Mouse (Mus musculus) CH12.LX (cell line): Measurements from ENCODE around the gene Kiz. TPM values are rescaled to one million over a fixed set of nuclear protein-coding genes. Genes with fewer than 3 reads are reported as not detected.

Source experiments
- DNase-seq: peaks from one replicate; pipeline ENCODE4 v3.0.0-alpha.2; 2013; ENCODE audit errors: extremely low read depth
- H3K27ac ChIP-seq: 2 replicates; pipeline ENCODE4 v1.5.1; 2012; ENCODE audit warnings: low read depth, mild to moderate bottlenecking, control low read depth, moderate library complexity; ENCODE audit not compliant: insufficient read depth
- H3K27me3 ChIP-seq: replicated peaks from 2 replicates; pipeline ENCODE3; 2012; ENCODE audit warnings: inconsistent platforms
- H3K36me3 ChIP-seq, 2 experiments: replicated peaks in 1 of 2; 2 replicates each; pipeline versions ENCODE3 to v1.6.1; 2012; ENCODE audit warnings: inconsistent platforms in 1 of 2, low read length in 1 of 2, mild to moderate bottlenecking in 1 of 2, mixed read lengths in 1 of 2, moderate library complexity in 1 of 2; ENCODE audit not compliant: control insufficient read depth in 1 of 2, insufficient read depth in 1 of 2
- H3K4me1 ChIP-seq, 2 experiments: 2 replicates each; pipeline ENCODE4 v1.6.1; 2012; ENCODE audit warnings: inconsistent platforms in 1 of 2, moderate library complexity in 1 of 2; ENCODE audit not compliant: insufficient read depth in 2 of 2, control insufficient read depth in 1 of 2
- H3K4me2 ChIP-seq: 2 replicates; pipeline ENCODE4 v1.6.1; 2012; ENCODE audit warnings: low read depth, mild to moderate bottlenecking, control low read depth; ENCODE audit not compliant: poor library complexity, insufficient read depth, severe bottlenecking
- H3K4me3 ChIP-seq, 3 experiments: fragments of 150-350 bp in 1 of 3; sonication (generic) in 1 of 3; replicated peaks in 1 of 3; 2 replicates each; pipeline versions ENCODE3 to v1.5.1; 2011 to 2012; ENCODE audit warnings: low read depth in 2 of 3, low read length in 2 of 3, mild to moderate bottlenecking in 2 of 3, moderate library complexity in 2 of 3, control low read depth in 1 of 3, improper control_type of control experiment in 1 of 3, inconsistent platforms in 1 of 3, mixed read lengths in 1 of 3; ENCODE audit not compliant: poor library complexity in 1 of 3
- H3K79me2 ChIP-seq: replicated peaks from 2 replicates; pipeline ENCODE4 v1.6.1; 2012; ENCODE audit warnings: mild to moderate bottlenecking, moderate library complexity; ENCODE audit not compliant: control insufficient read depth, poor library complexity, insufficient read depth, severe bottlenecking; ENCODE audit errors: extremely low read depth
- H3K9ac ChIP-seq: 2 replicates; pipeline ENCODE4 v1.6.1; 2012; ENCODE audit warnings: low read depth, mild to moderate bottlenecking, control low read depth, moderate library complexity; ENCODE audit not compliant: insufficient read depth
- H3K9me3 ChIP-seq: replicated peaks from 2 replicates; pipeline ENCODE3; 2012; ENCODE audit warnings: low read length, inconsistent platforms, mixed read lengths
- BHLHE40 ChIP-seq: IDR thresholded peaks from 2 replicates; pipeline ENCODE4 v1.6.1; 2011; ENCODE audit warnings: mild to moderate bottlenecking, low read depth, low read length, improper control_type of control experiment
- CHD1 ChIP-seq: IDR thresholded peaks from 2 replicates; pipeline ENCODE4 v1.6.1; 2012; ENCODE audit warnings: low read depth, low read length, improper control_type of control experiment, inconsistent platforms
- CHD2 ChIP-seq: IDR thresholded peaks from 2 replicates; pipeline ENCODE4 v1.6.1; 2011; ENCODE audit warnings: low read length, improper control_type of control experiment
- CTCF ChIP-seq, 2 experiments: IDR thresholded peaks in 1 of 2; conservative IDR thresholded peaks in 1 of 2; 2 replicates each; pipeline ENCODE4 v1.5.1; 2011 to 2012; ENCODE audit warnings: low read depth in 2 of 2, low read length in 2 of 2, improper control_type of control experiment in 1 of 2, inconsistent platforms in 1 of 2, mild to moderate bottlenecking in 1 of 2, moderate library complexity in 1 of 2
- E2F4 ChIP-seq: IDR thresholded peaks from 2 replicates; pipeline ENCODE4 v1.6.1; 2011; ENCODE audit warnings: low read depth, low read length, improper control_type of control experiment; ENCODE audit not compliant: insufficient replicate concordance
- ELF1 ChIP-seq: IDR thresholded peaks from 2 replicates; pipeline ENCODE4 v1.6.1; 2014; ENCODE audit warnings: low read depth, mild to moderate bottlenecking, inconsistent platforms, low read length, improper control_type of control experiment
- EP300 ChIP-seq: IDR thresholded peaks from 2 replicates; pipeline ENCODE4 v1.6.1; 2011; ENCODE audit warnings: low read length, improper control_type of control experiment
- HCFC1 ChIP-seq: IDR thresholded peaks from 2 replicates; pipeline ENCODE4 v1.6.1; 2012; ENCODE audit warnings: low read depth, mild to moderate bottlenecking, inconsistent platforms, low read length, improper control_type of control experiment
- JUN ChIP-seq: IDR thresholded peaks from 2 replicates; pipeline ENCODE4 v1.6.1; 2011; ENCODE audit warnings: low read depth, mild to moderate bottlenecking, low read length, improper control_type of control experiment, moderate library complexity; ENCODE audit not compliant: insufficient read depth
- KAT2A ChIP-seq: IDR thresholded peaks from 2 replicates; pipeline ENCODE4 v1.6.1; 2012; ENCODE audit warnings: low read length, improper control_type of control experiment, inconsistent platforms; ENCODE audit not compliant: insufficient replicate concordance
- MAX ChIP-seq: IDR thresholded peaks from 2 replicates; pipeline ENCODE4 v1.6.1; 2011; ENCODE audit warnings: low read length, improper control_type of control experiment
- MEF2A ChIP-seq: IDR thresholded peaks from 2 replicates; pipeline ENCODE4 v1.6.1; 2014; ENCODE audit warnings: low read depth, mild to moderate bottlenecking, inconsistent platforms, low read length, improper control_type of control experiment, borderline replicate concordance
- MXI1 ChIP-seq: IDR thresholded peaks from 2 replicates; pipeline ENCODE4 v1.6.1; 2011; ENCODE audit warnings: mild to moderate bottlenecking, low read depth, low read length, improper control_type of control experiment
- MYC ChIP-seq: IDR thresholded peaks from 2 replicates; pipeline ENCODE4 v1.6.1; 2011; ENCODE audit warnings: low read depth, mild to moderate bottlenecking, improper control_type of control experiment, low read length
- NRF1 ChIP-seq: IDR thresholded peaks from 2 replicates; pipeline ENCODE4 v1.6.1; 2014; ENCODE audit warnings: low read depth, mild to moderate bottlenecking, inconsistent platforms, low read length, improper control_type of control experiment, moderate library complexity
- POLR2A ChIP-seq: IDR thresholded peaks from 2 replicates; pipeline ENCODE4 v1.6.1; 2011; ENCODE audit warnings: low read depth, mild to moderate bottlenecking, improper control_type of control experiment, low read length
- RAD21 ChIP-seq: IDR thresholded peaks from 2 replicates; pipeline ENCODE4 v1.6.1; 2011; ENCODE audit warnings: low read depth, mild to moderate bottlenecking, low read length, improper control_type of control experiment, moderate library complexity
- SIN3A ChIP-seq: IDR thresholded peaks from 2 replicates; pipeline ENCODE4 v1.6.1; 2012; ENCODE audit warnings: low read length, improper control_type of control experiment, inconsistent platforms
- SMC3 ChIP-seq: IDR thresholded peaks from 2 replicates; pipeline ENCODE4 v1.6.1; 2011; ENCODE audit warnings: low read depth, low read length, improper control_type of control experiment
- TBP ChIP-seq: conservative IDR thresholded peaks from 2 replicates; pipeline ENCODE4 v1.6.1; 2011; ENCODE audit warnings: low read depth, low read length, improper control_type of control experiment
- UBTF ChIP-seq: IDR thresholded peaks from 2 replicates; pipeline ENCODE4 v1.6.1; 2012; ENCODE audit warnings: low read depth, mild to moderate bottlenecking, inconsistent platforms, low read length, improper control_type of control experiment, moderate library complexity
- USF1 ChIP-seq: IDR thresholded peaks from 2 replicates; pipeline ENCODE4 v1.6.1; 2014; ENCODE audit warnings: low read depth, mild to moderate bottlenecking, inconsistent platforms, low read length, improper control_type of control experiment
- USF2 ChIP-seq: conservative IDR thresholded peaks from 2 replicates; pipeline ENCODE4 v1.6.1; 2011; ENCODE audit warnings: low read depth, low read length, improper control_type of control experiment
- ZKSCAN1 ChIP-seq: IDR thresholded peaks from 2 replicates; pipeline ENCODE4 v1.6.1; 2012; ENCODE audit warnings: low read depth, inconsistent platforms, low read length, improper control_type of control experiment, borderline replicate concordance
- ZMIZ1 ChIP-seq: IDR thresholded peaks from 2 replicates; pipeline ENCODE4 v1.6.1; 2012; ENCODE audit warnings: low read depth, mild to moderate bottlenecking, inconsistent platforms, low read length, improper control_type of control experiment
- dilution Hi-C: fragments of 300-500 bp; cut with MboI; formaldehyde crosslinking; loops from 2 replicates; pipeline ENCODE4 v1.14.3; 2020; ENCODE audit warnings: low sequenced_read_pairs; ENCODE audit not compliant: extremely low pct_unique_long_range_greater_than_20kb, extremely low pct_ligation_motif_present
- in situ Hi-C: fragments of 300-500 bp; cut with MboI; formaldehyde crosslinking; loops from 3 replicates; pipeline ENCODE4 v1.14.3; 2019; ENCODE audit warnings: low sequenced_read_pairs, low pct_ligation_motif_present, low pct_unique_long_range_greater_than_20kb, mixed read lengths
- polyA plus RNA-seq: library from polyadenylated mRNA; unstranded; fragments of >175 nt; gene quantifications from 2 replicates; pipeline ENCODE4 v1.2.1, GENCODE M21; 2012; ENCODE audit warnings: low read depth; ENCODE audit not compliant: insufficient read length
- total RNA-seq, 2 experiments: library from RNA; depleted of rRNA; stranded (reverse); fragments of 300-350 nt in 1 of 2; fragments of >200 nt in 1 of 2; gene quantifications; 2 replicates each; pipeline ENCODE4 v1.2.3; 2012 to 2014

Gene Kiz
- total and polyA plus RNA-seq, 3 experiments = 11.2 to 14.1 (median 13.0) TPM

GRCm38 (mm10) chr2:147012623-147013184 lies 157.0 kb downstream of the Kiz start, which contains the start of gene Xrn2 (continued):
- TF ChIP-seq KAT2A (peak; percentile 75; the same call in 1 of the 2 replicates), CHD1 (no peak), USF2 (peak; percentile 50), MYC (peak; percentile 88), USF1 (peak; percentile 84), UBTF (no peak), ELF1 (peak; percentile 90), CHD2 (no peak), MEF2A (no peak; the same call in 1 of the 2 replicates), JUN (no peak; the same call in 1 of the 2 replicates), CTCF (conservative IDR thresholded peaks at IDR 0.05 in 1 of 2, IDR thresholded peaks at IDR 0.05 in 1 of 2; ENCODE audit: low read depth in 2 of 2, low read length in 2 of 2) (0 out of 4 replicates have a peak, but pooled peaks of 1 of the 2 experiments have one; percentile 1), MAX (peak; percentile 96), NRF1 (no peak), BHLHE40 (peak; percentile 81), ZMIZ1 (peak; percentile 94), TBP (peak; percentile 95), SMC3 (no peak), ZKSCAN1 (no peak), EP300 (no peak; the same call in 1 of the 2 replicates), POLR2A (peak; percentile 88), MXI1 (peak; percentile 95), RAD21 (no peak)

GRCm38 (mm10) chr2:147013194-147013969 lies 157.7 kb downstream of the Kiz start:
- peak; percentile 55 for DNase-seq
- TF ChIP-seq ELF1 = no peak; the same call in 1 of the 2 replicates
- TF ChIP-seq E2F4 = 0 out of 2 replicates have a peak, but pooled peaks have one; percentile 56
- peak; percentile 61; the same call in 1 of the 2 replicates for TF ChIP-seq SIN3A
- no peak; the same call in 1 of the 2 replicates for TF ChIP-seq TBP
- TF ChIP-seq UBTF = peak; percentile 78
- 0 out of 2 replicates have a peak, but pooled peaks have one; percentile 13 for TF ChIP-seq HCFC1
- peak; percentile 77; the same call in 1 of the 2 replicates for TF ChIP-seq MXI1
- TF ChIP-seq MAX = 0 out of 2 replicates have a peak, but pooled peaks have one; percentile 22
- H3K36me3 ChIP-seq = peaks cover 4 to 16% of the 10 kb centered on the region in 2 experiments
- peaks cover 5% of the 10 kb centered on the region for H3K9me3 ChIP-seq
- dilution Hi-C loops = no loop called here
- H3K4me3 ChIP-seq = peak overlapping the region; percentile 94 to 97 (median 95)
- peak overlapping the region; percentile 89 for H3K27ac ChIP-seq
- peaks cover 51% of the 10 kb centered on the region for H3K79me2 ChIP-seq
- in situ Hi-C loops = no loop called here
- peak overlapping the region; percentile 88 for H3K9ac ChIP-seq
- peaks cover 9 to 41% of the 10 kb centered on the region in 2 experiments; a peak in 3 of 4 replicates for H3K4me1 ChIP-seq
- H3K27me3 ChIP-seq = no peaks in the 10 kb centered on the region
- peak overlapping the region; percentile 87; the same call in 1 of the 2 replicates for H3K4me2 ChIP-seq
